Mouse (Mus musculus) heart, adult 2 months (tissue): ENCODE measurements around the gene Ccdc34. TPM values are rescaled to one million over a fixed set of nuclear protein-coding genes. Genes with fewer than 3 reads are reported as not detected.

Experiments used
- DNase-seq, 2 experiments: peaks; one replicate each; pipeline ENCODE4 v3.0.0; 2021
- H3K27ac ChIP-seq: fragments of 200-600 bp; 2 replicates; pipeline ENCODE4 v1.8.1; 2022
- H3K27me3 ChIP-seq: fragments of 200-500 bp; 2 replicates; pipeline ENCODE4 v1.6.1; 2012; ENCODE audit warnings: mild to moderate bottlenecking, low read length, inconsistent platforms, mixed read lengths; ENCODE audit not compliant: control insufficient read depth, insufficient read depth
- H3K36me3 ChIP-seq: fragments of 200-500 bp; 2 replicates; pipeline ENCODE4 v1.6.1; 2012; ENCODE audit warnings: low read length, inconsistent platforms; ENCODE audit not compliant: control insufficient read depth, insufficient read depth
- H3K4me1 ChIP-seq: fragments of 200-500 bp; 2 replicates; pipeline ENCODE4 v1.6.1; 2011; ENCODE audit warnings: low read length; ENCODE audit not compliant: control insufficient read depth, insufficient read depth
- H3K4me3 ChIP-seq: fragments of 200-600 bp; 2 replicates; pipeline ENCODE4 v1.8.1; 2022
- H3K79me2 ChIP-seq: fragments of 200-500 bp; replicated peaks from 2 replicates; pipeline ENCODE4 v1.6.1; 2012; ENCODE audit warnings: mild to moderate bottlenecking, inconsistent platforms, low read length, moderate library complexity, mixed read lengths; ENCODE audit not compliant: control insufficient read depth, insufficient read depth
- H3K9ac ChIP-seq: fragments of 200-500 bp; 2 replicates; pipeline ENCODE4 v1.6.1; 2012; ENCODE audit warnings: low read depth, mild to moderate bottlenecking, control low read depth, inconsistent platforms, low read length, mixed read lengths
- CTCF ChIP-seq: fragments of 200-600 bp; IDR thresholded peaks from 2 replicates; pipeline ENCODE4 v1.8.1; 2022; ENCODE audit warnings: antibody characterized with exemption, mild to moderate bottlenecking, moderate library complexity
- EP300 ChIP-seq: fragments of 200-500 bp; IDR thresholded peaks from 2 replicates; pipeline ENCODE4 v1.6.1; 2011; ENCODE audit warnings: low read depth, low read length, control low read depth; ENCODE audit not compliant: insufficient read depth
- POLR2A ChIP-seq: fragments of 200-500 bp; IDR thresholded peaks from 2 replicates; pipeline ENCODE4 v1.6.1; 2011; ENCODE audit warnings: mild to moderate bottlenecking, low read depth, low read length, control low read depth; ENCODE audit not compliant: insufficient read depth
- WGBS: fragments of 180-500 bp; shearing (Covaris S2); methylation state at CpG from one replicate; pipeline ENCODE4 v1.1.7; 2018; 5-methylcytosine and 5-hydroxymethylcytosine counted together
- intact Hi-C: fragments of 180-260 bp; cut with DNase I; formaldehyde crosslinking; loops from one replicate; pipeline ENCODE4 v1.15.1; 2025
- polyA plus RNA-seq: library from polyadenylated mRNA; depleted of rRNA; stranded (reverse); fragments of >200 nt; gene quantifications from 2 replicates; pipeline ENCODE4 v1.2.3, GENCODE M21; 2012
- total RNA-seq, 2 experiments: library from RNA; stranded (reverse); gene quantifications; 2 replicates each; pipeline ENCODE4 v1.2.3; 2021

Gene Ccdc34
- total and polyA plus RNA-seq, 3 experiments, result 1.8 to 4.6 (median 4.1) TPM

GRCm38 (mm10) chr2:110004668-110005067 lies 12.9 kb upstream of the Ccdc34 start:
- no peak overlapping the region for H3K9ac ChIP-seq
- no peak for DNase-seq
- no peaks in the 10 kb centered on the region for H3K79me2 ChIP-seq
- H3K4me3 ChIP-seq, result no peak overlapping the region
- no peak for TF ChIP-seq EP300
- TF ChIP-seq CTCF, result no peak
- TF ChIP-seq POLR2A, result no peak
- no peak overlapping the region for H3K27ac ChIP-seq
- WGBS, result 44% methylated on average over 1 of the region's 1 CpGs
- H3K36me3 ChIP-seq, result no peaks in the 10 kb centered on the region
- no peaks in the 10 kb centered on the region for H3K27me3 ChIP-seq
- no peaks in the 10 kb centered on the region for H3K4me1 ChIP-seq
- intact Hi-C loops, result loop anchor here (5.0 kb wide), 1 partner anchor 203 kb away; no protein-coding TSS in a partner anchor

- no peak overlapping the region for H3K27ac ChIP-seq
- DNase-seq, result no peak
- H3K4me3 ChIP-seq, result no peak overlapping the region
- 69% methylated on average over 3 of the region's 3 CpGs for WGBS
- H3K79me2 ChIP-seq, result no peaks in the 10 kb centered on the region
- no peaks in the 10 kb centered on the region for H3K4me1 ChIP-seq
- intact Hi-C loops, result no loop called here
- no peak overlapping the region for H3K9ac ChIP-seq
- H3K27me3 ChIP-seq, result no peaks in the 10 kb centered on the region
- TF ChIP-seq POLR2A, result no peak
- no peaks in the 10 kb centered on the region for H3K36me3 ChIP-seq
Observed at GRCm38 (mm10) chr2:110005164-110005563, 12.5 kb upstream of the Ccdc34 start.

- no peaks in the 10 kb centered on the region for H3K27me3 ChIP-seq
- intact Hi-C loops, result no loop called here
- H3K4me1 ChIP-seq, result no peaks in the 10 kb centered on the region
- TF ChIP-seq POLR2A, result no peak
- TF ChIP-seq EP300, result no peak
- no peak overlapping the region for H3K27ac ChIP-seq
- WGBS, result 59% methylated on average over 3 of the region's 3 CpGs
- H3K4me3 ChIP-seq, result no peak overlapping the region
- DNase-seq, result no peak
- H3K9ac ChIP-seq, result no peak overlapping the region
- no peaks in the 10 kb centered on the region for H3K36me3 ChIP-seq
- no peaks in the 10 kb centered on the region for H3K79me2 ChIP-seq
Observed at GRCm38 (mm10) chr2:110005596-110006239, 11.9 kb upstream of the Ccdc34 start.

GRCm38 (mm10) chr2:110007423-110008267 lies 10.0 kb upstream of the Ccdc34 start:
- no peak for DNase-seq
- Histone ChIP-seq H3K79me2 (no peaks in the 10 kb centered on the region), H3K4me3 (no peak overlapping the region), H3K36me3 (no peaks in the 10 kb centered on the region), H3K4me1 (no peaks in the 10 kb centered on the region), H3K9ac (no peak overlapping the region), H3K27me3 (no peaks in the 10 kb centered on the region), H3K27ac (no peak overlapping the region)
- WGBS, result 85% methylated on average over 10 of the region's 10 CpGs
- TF ChIP-seq CTCF (no peak), EP300 (no peak), POLR2A (no peak)
- intact Hi-C loops, result no loop called here

GRCm38 (mm10) chr2:110009449-110009848 lies 8.2 kb upstream of the Ccdc34 start:
- TF ChIP-seq POLR2A, result no peak
- TF ChIP-seq CTCF, result no peak
- no peak for TF ChIP-seq EP300
- Histone ChIP-seq H3K27ac (no peak overlapping the region), H3K4me1 (no peaks in the 10 kb centered on the region), H3K4me3 (no peak overlapping the region), H3K27me3 (no peaks in the 10 kb centered on the region), H3K9ac (no peak overlapping the region), H3K36me3 (no peaks in the 10 kb centered on the region), H3K79me2 (no peaks in the 10 kb centered on the region)
- intact Hi-C loops, result no loop called here
- DNase-seq, result no peak

- TF ChIP-seq EP300, result no peak
- no peak for TF ChIP-seq POLR2A
- TF ChIP-seq CTCF, result no peak
- H3K27me3 ChIP-seq, result no peaks in the 10 kb centered on the region
- DNase-seq, result no peak
- H3K27ac ChIP-seq, result no peak overlapping the region
- H3K36me3 ChIP-seq, result no peaks in the 10 kb centered on the region
- H3K9ac ChIP-seq, result no peak overlapping the region
- H3K4me3 ChIP-seq, result no peak overlapping the region
- intact Hi-C loops, result no loop called here
- 84% methylated on average over 13 of the region's 13 CpGs for WGBS
- no peaks in the 10 kb centered on the region for H3K4me1 ChIP-seq
- no peaks in the 10 kb centered on the region for H3K79me2 ChIP-seq
Observed at GRCm38 (mm10) chr2:110012184-110012725, 5.4 kb upstream of the Ccdc34 start.
